Mouse (Mus musculus) natural killer cell, adult 2 months (primary cell): ENCODE data around the gene Fbxo47.

Experiments used
- DNase-seq, 2 experiments: peaks; one replicate each; pipeline ENCODE4 v3.0.0; 2022; ENCODE audit warnings: low spot score in 2 of 2

Fbxo47 gene

GRCm38 (mm10) chr11:97830501-97830900, 53.5 kb downstream of the Fbxo47 start:
- no peak for DNase-seq

- peak; percentile 84 to 85 for DNase-seq
These were observed 54.0 kb downstream of the Fbxo47 start for GRCm38 (mm10) chr11:97829913-97830476.

- peak; percentile 36 to 45 for DNase-seq
These were observed 54.6 kb downstream of the Fbxo47 start for GRCm38 (mm10) chr11:97829365-97829764.

- no peak for DNase-seq
These were observed 56.3 kb downstream of the Fbxo47 start for GRCm38 (mm10) chr11:97827654-97828053.

GRCm38 (mm10) chr11:97826414-97826813, 57.5 kb downstream of the Fbxo47 start:
- DNase-seq, result no peak

- no peak for DNase-seq
These were observed 58.0 kb downstream of the Fbxo47 start for GRCm38 (mm10) chr11:97825971-97826370.

- peak; percentile 89 to 97 for DNase-seq
These were observed 58.7 kb downstream of the Fbxo47 start for GRCm38 (mm10) chr11:97825295-97825694.

GRCm38 (mm10) chr11:97824895-97825294, 59.1 kb downstream of the Fbxo47 start:
- DNase-seq, result no peak

- DNase-seq, result no peak
These were observed 59.8 kb downstream of the Fbxo47 start for GRCm38 (mm10) chr11:97824168-97824567.

- no peak for DNase-seq
These were observed 60.9 kb downstream of the Fbxo47 start for GRCm38 (mm10) chr11:97822840-97823603.

GRCm38 (mm10) chr11:97821401-97822064, 62.4 kb downstream of the Fbxo47 start:
- peak in 1 of 2 experiments; percentile 34 for DNase-seq

- peak; percentile 43 to 64 for DNase-seq
These were observed 63.1 kb downstream of the Fbxo47 start for GRCm38 (mm10) chr11:97820840-97821239.

GRCm38 (mm10) chr11:97819923-97820322, 64.0 kb downstream of the Fbxo47 start:
- no peak for DNase-seq

- DNase-seq, result no peak
These were observed 64.9 kb downstream of the Fbxo47 start for GRCm38 (mm10) chr11:97819102-97819501.

- DNase-seq, result peak in 1 of 2 experiments; percentile 42
These were observed 65.4 kb downstream of the Fbxo47 start for GRCm38 (mm10) chr11:97818571-97818970.

- DNase-seq, result no peak
These were observed 66.0 kb downstream of the Fbxo47 start for GRCm38 (mm10) chr11:97818003-97818402.

- no peak for DNase-seq
These were observed 66.6 kb downstream of the Fbxo47 start for GRCm38 (mm10) chr11:97817379-97817778.

- DNase-seq, result no peak
These were observed 67.0 kb downstream of the Fbxo47 start for GRCm38 (mm10) chr11:97816916-97817315.

- DNase-seq, result no peak
These were observed 67.8 kb downstream of the Fbxo47 start for GRCm38 (mm10) chr11:97816176-97816575.

- no peak for DNase-seq
These were observed 68.2 kb downstream of the Fbxo47 start for GRCm38 (mm10) chr11:97815736-97816135.

GRCm38 (mm10) chr11:97813746-97814515, 70.0 kb downstream of the Fbxo47 start:
- peak in 1 of 2 experiments; percentile 30 for DNase-seq

GRCm38 (mm10) chr11:97813085-97813484, 70.9 kb downstream of the Fbxo47 start:
- no peak for DNase-seq
